Mouse (Mus musculus) large intestine, adult 2 months (tissue): ENCODE data around the gene Olfr718-ps1. TPM values are rescaled to one million over a fixed set of nuclear protein-coding genes. Genes with fewer than 3 reads are reported as not detected.

Source experiments
- polyA plus RNA-seq: library from polyadenylated mRNA; depleted of rRNA; stranded (reverse); fragments of >200 nt; gene quantifications from 2 replicates; pipeline ENCODE4 v1.2.3, GENCODE M21; 2012; rRNA removed

The Olfr718-ps1 gene
- polyA plus RNA-seq, 1 experiment = not detected

Other genes with a start within 250 kb of the Olfr718-ps1 start
- gene Actb, start 240.8 kb downstream of the Olfr718-ps1 start, polyA plus RNA-seq = 8,043 and 9,072 TPM in 2 replicates
- gene Fscn1, start 187.2 kb downstream of the Olfr718-ps1 start, polyA plus RNA-seq = 15.5 and 16.4 TPM in 2 replicates
- 15.7 and 19.4 TPM in 2 replicates for gene Rnf216, start 34.6 kb downstream of the Olfr718-ps1 start, polyA plus RNA-seq
- gene Rbak, start 33.2 kb upstream of the Olfr718-ps1 start, polyA plus RNA-seq = 2.6 and 3.1 TPM in 2 replicates
- not detected in 2 replicates for gene Spdye4b, start 33.4 kb upstream of the Olfr718-ps1 start, polyA plus RNA-seq
- not detected in 2 replicates for gene Spdye4a, start 79.3 kb upstream of the Olfr718-ps1 start, polyA plus RNA-seq
- gene Zfp12, start 87.6 kb upstream of the Olfr718-ps1 start, polyA plus RNA-seq = 4.1 and 4.5 TPM in 2 replicates
- gene Zfp316, start 122.4 kb upstream of the Olfr718-ps1 start, polyA plus RNA-seq = 1.3 and 1.9 TPM in 2 replicates
- 0.07 and 0.08 TPM in 2 replicates for gene Zfp853, start 146.0 kb upstream of the Olfr718-ps1 start, polyA plus RNA-seq
- gene E130309D02Rik, start 167.8 kb upstream of the Olfr718-ps1 start, polyA plus RNA-seq = 17.7 and 18.3 TPM in 2 replicates
- 53.3 and 63.0 TPM in 2 replicates for gene Zdhhc4, start 181.7 kb upstream of the Olfr718-ps1 start, polyA plus RNA-seq
- gene Grid2ip, start 209.8 kb upstream of the Olfr718-ps1 start, polyA plus RNA-seq = 0.16 and 0.22 TPM in 2 replicates